Mouse (Mus musculus): Measurements from ENCODE around the gene Ptpn7. TPM values are rescaled to one million over a fixed set of nuclear protein-coding genes. Genes with fewer than 3 reads are reported as not detected.

Gene Ptpn7
- polyA plus RNA-seq, 1 experiment from 2014 or later = 9.6 TPM

- H3K27me3 ChIP-seq (ENCODE audit: control insufficient read depth, insufficient read depth, low read depth, low read length) = no peaks in the 10 kb centered on the region
- 3% methylated on average over 8 of the region's 8 CpGs for WGBS (ENCODE audit: insufficient replicate concordance)
- H3K4me1 ChIP-seq (ENCODE audit: control insufficient read depth, low read depth, low read length) = peaks cover 2% of the 10 kb centered on the region
- ATAC-seq (ENCODE audit: low read depth) = no peak
- no peak overlapping the region for H3K27ac ChIP-seq (ENCODE audit: low read length)
- no peaks in the 10 kb centered on the region for H3K9me3 ChIP-seq (replicated peaks; ENCODE audit: control insufficient read depth, low read length)
- H3K4me3 ChIP-seq (ENCODE audit: low read depth, low read length) = no peak overlapping the region
- no peak overlapping the region for H3K4me2 ChIP-seq (ENCODE audit: low read depth, low read length)
- no peaks in the 10 kb centered on the region for H3K36me3 ChIP-seq (ENCODE audit: control insufficient read depth, insufficient read depth)
- no peak overlapping the region for H3K9ac ChIP-seq (ENCODE audit: low read depth, low read length)
These were observed 19.8 kb upstream of the Ptpn7 start for GRCm38 (mm10) chr1:135112661-135113060.

- Histone ChIP-seq H3K36me3 (ENCODE audit: control insufficient read depth, insufficient read depth) (no peaks in the 10 kb centered on the region), H3K4me1 (ENCODE audit: control insufficient read depth, low read depth, low read length) (no peaks in the 10 kb centered on the region; the same call in 1 of the 2 replicates), H3K4me3 (ENCODE audit: low read depth, low read length) (no peak overlapping the region), H3K9me3 (replicated peaks; ENCODE audit: control insufficient read depth, low read length) (no peaks in the 10 kb centered on the region), H3K27ac (ENCODE audit: low read length) (no peak overlapping the region), H3K27me3 (ENCODE audit: control insufficient read depth, insufficient read depth, low read depth, low read length) (0 out of 2 replicates have a peak, but pooled peaks cover 4% of the 10 kb centered on the region), H3K9ac (ENCODE audit: low read depth, low read length) (no peak overlapping the region), H3K4me2 (ENCODE audit: low read depth, low read length) (no peak overlapping the region)
- WGBS (ENCODE audit: insufficient replicate concordance) = 59% methylated on average over 8 of the region's 8 CpGs
- no peak for ATAC-seq (ENCODE audit: low read depth)
These were observed 7.7 kb upstream of the Ptpn7 start for GRCm38 (mm10) chr1:135124573-135125363.

GRCm38 (mm10) chr1:135125990-135126389 is 6.5 kb upstream of the Ptpn7 start:
- Histone ChIP-seq H3K4me1 (ENCODE audit: control insufficient read depth, low read depth, low read length) (peaks cover 4% of the 10 kb centered on the region), H3K27ac (ENCODE audit: low read length) (no peak overlapping the region), H3K4me2 (ENCODE audit: low read depth, low read length) (no peak overlapping the region), H3K9ac (ENCODE audit: low read depth, low read length) (no peak overlapping the region), H3K36me3 (ENCODE audit: control insufficient read depth, insufficient read depth) (no peaks in the 10 kb centered on the region), H3K27me3 (ENCODE audit: control insufficient read depth, insufficient read depth, low read depth, low read length) (0 out of 2 replicates have a peak, but pooled peaks cover 4% of the 10 kb centered on the region), H3K9me3 (replicated peaks; ENCODE audit: control insufficient read depth, low read length) (no peaks in the 10 kb centered on the region), H3K4me3 (ENCODE audit: low read depth, low read length) (no peak overlapping the region)
- 67% methylated on average over 8 of the region's 8 CpGs for WGBS (ENCODE audit: insufficient replicate concordance)
- ATAC-seq (ENCODE audit: low read depth) = no peak

- no peak for ATAC-seq (ENCODE audit: low read depth)
- H3K9ac ChIP-seq (ENCODE audit: low read depth, low read length) = no peak overlapping the region
These were observed 6.0 kb upstream of the Ptpn7 start for GRCm38 (mm10) chr1:135126443-135127027.

GRCm38 (mm10) chr1:135128011-135128441 is 4.5 kb upstream of the Ptpn7 start:
- H3K27me3 ChIP-seq (ENCODE audit: control insufficient read depth, insufficient read depth, low read depth, low read length) = 0 out of 2 replicates have a peak, but pooled peaks cover 4% of the 10 kb centered on the region
- no peak overlapping the region for H3K4me3 ChIP-seq (ENCODE audit: low read depth, low read length)
- WGBS (ENCODE audit: insufficient replicate concordance) = 39% methylated on average over 5 of the region's 6 CpGs
- peaks cover 24% of the 10 kb centered on the region for H3K4me1 ChIP-seq (ENCODE audit: control insufficient read depth, low read depth, low read length)
- H3K4me2 ChIP-seq (ENCODE audit: low read depth, low read length) = no peak overlapping the region
- H3K9me3 ChIP-seq (replicated peaks; ENCODE audit: control insufficient read depth, low read length) = no peaks in the 10 kb centered on the region
- no peak overlapping the region for H3K9ac ChIP-seq (ENCODE audit: low read depth, low read length)
- H3K36me3 ChIP-seq (ENCODE audit: control insufficient read depth, insufficient read depth) = no peaks in the 10 kb centered on the region
- H3K27ac ChIP-seq (ENCODE audit: low read length) = no peak overlapping the region
- ATAC-seq (ENCODE audit: low read depth) = no peak

More at GRCm38 (mm10) chr1:135126443-135127027, 6.0 kb upstream of the Ptpn7 start:
- peaks cover 9% of the 10 kb centered on the region for H3K4me1 ChIP-seq (ENCODE audit: control insufficient read depth, low read depth, low read length)
- 70% methylated on average over 4 of the region's 4 CpGs for WGBS (ENCODE audit: insufficient replicate concordance)
- no peaks in the 10 kb centered on the region for H3K9me3 ChIP-seq (replicated peaks; ENCODE audit: control insufficient read depth, low read length)
- H3K4me2 ChIP-seq (ENCODE audit: low read depth, low read length) = no peak overlapping the region
- H3K27ac ChIP-seq (ENCODE audit: low read length) = no peak overlapping the region
- 0 out of 2 replicates have a peak, but pooled peaks cover 4% of the 10 kb centered on the region for H3K27me3 ChIP-seq (ENCODE audit: control insufficient read depth, insufficient read depth, low read depth, low read length)
- H3K36me3 ChIP-seq (ENCODE audit: control insufficient read depth, insufficient read depth) = no peaks in the 10 kb centered on the region
- no peak overlapping the region for H3K4me3 ChIP-seq (ENCODE audit: low read depth, low read length)

GRCm38 (mm10) chr1:135128986-135129385 is 3.5 kb upstream of the Ptpn7 start:
- Histone ChIP-seq H3K4me1 (ENCODE audit: control insufficient read depth, low read depth, low read length) (peaks cover 32% of the 10 kb centered on the region), H3K9me3 (replicated peaks; ENCODE audit: control insufficient read depth, low read length) (no peaks in the 10 kb centered on the region), H3K27ac (ENCODE audit: low read length) (no peak overlapping the region), H3K36me3 (ENCODE audit: control insufficient read depth, insufficient read depth) (no peaks in the 10 kb centered on the region), H3K9ac (ENCODE audit: low read depth, low read length) (no peak overlapping the region), H3K4me2 (ENCODE audit: low read depth, low read length) (no peak overlapping the region), H3K4me3 (ENCODE audit: low read depth, low read length) (no peak overlapping the region), H3K27me3 (ENCODE audit: control insufficient read depth, insufficient read depth, low read depth, low read length) (0 out of 2 replicates have a peak, but pooled peaks cover 4% of the 10 kb centered on the region)
- 15% methylated on average over 9 of the region's 9 CpGs for WGBS (ENCODE audit: insufficient replicate concordance)
- ATAC-seq (ENCODE audit: low read depth) = no peak

GRCm38 (mm10) chr1:135129543-135130183 is 2.8 kb upstream of the Ptpn7 start:
- Histone ChIP-seq H3K9me3 (replicated peaks; ENCODE audit: control insufficient read depth, low read length) (no peaks in the 10 kb centered on the region), H3K4me2 (ENCODE audit: low read depth, low read length) (no peak overlapping the region), H3K4me1 (ENCODE audit: control insufficient read depth, low read depth, low read length) (peaks cover 34% of the 10 kb centered on the region), H3K36me3 (ENCODE audit: control insufficient read depth, insufficient read depth) (no peaks in the 10 kb centered on the region), H3K4me3 (ENCODE audit: low read depth, low read length) (no peak overlapping the region), H3K27ac (ENCODE audit: low read length) (no peak overlapping the region), H3K27me3 (ENCODE audit: control insufficient read depth, insufficient read depth, low read depth, low read length) (0 out of 2 replicates have a peak, but pooled peaks cover 4% of the 10 kb centered on the region), H3K9ac (ENCODE audit: low read depth, low read length) (no peak overlapping the region)
- 51% methylated on average over 9 of the region's 9 CpGs for WGBS (ENCODE audit: insufficient replicate concordance)
- ATAC-seq (ENCODE audit: low read depth) = no peak

GRCm38 (mm10) chr1:135130376-135131018 is 2.0 kb upstream of the Ptpn7 start:
- no peak for ATAC-seq (ENCODE audit: low read depth)
- Histone ChIP-seq H3K4me2 (ENCODE audit: low read depth, low read length) (no peak overlapping the region), H3K9me3 (replicated peaks; ENCODE audit: control insufficient read depth, low read length) (no peaks in the 10 kb centered on the region), H3K4me3 (ENCODE audit: low read depth, low read length) (no peak overlapping the region), H3K9ac (ENCODE audit: low read depth, low read length) (no peak overlapping the region), H3K27me3 (ENCODE audit: control insufficient read depth, insufficient read depth, low read depth, low read length) (0 out of 2 replicates have a peak, but pooled peaks cover 4% of the 10 kb centered on the region), H3K4me1 (ENCODE audit: control insufficient read depth, low read depth, low read length) (peaks cover 34% of the 10 kb centered on the region), H3K27ac (ENCODE audit: low read length) (no peak overlapping the region), H3K36me3 (ENCODE audit: control insufficient read depth, insufficient read depth) (no peaks in the 10 kb centered on the region)
- 14% methylated on average over 2 of the region's 2 CpGs for WGBS (ENCODE audit: insufficient replicate concordance)

All from liver, embryonic 16.5 days (tissue).